ENCODE assay signal across 8 mouse cellular contexts in genomic region chr6:97221205-97222025, GRCm38 (mm10). TPM values are rescaled to one million over a fixed set of nuclear protein-coding genes. Genes with fewer than 3 reads are reported as not detected.
DNase-seq lines count a peak whose midpoint lies in the region; ATAC-seq and TF ChIP-seq lines count a peak whose summit lies in the region.

No protein-coding gene starts in this region.

- no peaks in the 10 kb centered on the region for H3K9me3 ChIP-seq in liver, embryonic 12.5 days (replicated peaks)
- no peaks in the 10 kb centered on the region for H3K9me3 ChIP-seq in embryonic facial prominence, embryonic 12.5 days
- H3K9me3 ChIP-seq in kidney, embryonic 14.5 days (ENCODE audit: control insufficient read depth, low read length): no peaks in the 10 kb centered on the region

- ATAC-seq in liver, embryonic 12.5 days: no peak
- ATAC-seq in embryonic facial prominence, embryonic 12.5 days (ENCODE audit: insufficient number of reproducible peaks, insufficient read depth, low FRiP score, low TSS enrichment): no peak
- no peak for ATAC-seq in kidney, embryonic 14.5 days (ENCODE audit: low FRiP score, low TSS enrichment)

- H3K27me3 ChIP-seq in liver, embryonic 12.5 days (replicated peaks): no peaks in the 10 kb centered on the region
- H3K27me3 ChIP-seq in embryonic facial prominence, embryonic 12.5 days: no peaks in the 10 kb centered on the region
- no peaks in the 10 kb centered on the region for H3K27me3 ChIP-seq in kidney, embryonic 14.5 days (ENCODE audit: control insufficient read depth, insufficient read depth, low read length)

- WGBS in liver, embryonic 12.5 days (ENCODE audit: insufficient replicate concordance): 47% methylated on average over 15 of the region's 15 CpGs
- 65% methylated on average over 15 of the region's 15 CpGs for WGBS in embryonic facial prominence, embryonic 12.5 days
- 71% methylated on average over 15 of the region's 15 CpGs for WGBS in kidney, embryonic 14.5 days

- H3K9ac ChIP-seq in liver, embryonic 12.5 days: no peak overlapping the region
- H3K9ac ChIP-seq in embryonic facial prominence, embryonic 12.5 days: 0 out of 2 replicates have a peak overlapping the region, but pooled peaks have one; percentile 7
- no peak overlapping the region for H3K9ac ChIP-seq in kidney, embryonic 14.5 days (ENCODE audit: low read depth, low read length)

- no peak for DNase-seq in liver
- DNase-seq in left cerebral cortex, adult 2 months (ENCODE audit: extremely low spot score in 1 of 2, low spot score in 2 of 2): peak; percentile 48 to 68
- peak; percentile 61 to 83 for DNase-seq in right cerebral cortex, postnatal 36 days (ENCODE audit: low spot score in 2 of 2)
- DNase-seq in urinary bladder, postnatal 36 days (ENCODE audit: low spot score in 2 of 2): no peak
- DNase-seq in lung, adult 18-20 months: no peak

- H3K4me1 ChIP-seq in liver, embryonic 12.5 days: peaks cover 57% of the 10 kb centered on the region
- H3K4me1 ChIP-seq in embryonic facial prominence, embryonic 12.5 days: peaks cover 22% of the 10 kb centered on the region; the same call in 1 of the 2 replicates
- H3K4me1 ChIP-seq in kidney, embryonic 14.5 days (ENCODE audit: control insufficient read depth, insufficient read depth, low read length): no peaks in the 10 kb centered on the region

- H3K4me3 ChIP-seq in liver, embryonic 12.5 days: no peak overlapping the region
- H3K4me3 ChIP-seq in embryonic facial prominence, embryonic 12.5 days: no peak overlapping the region
- no peak overlapping the region for H3K4me3 ChIP-seq in left cerebral cortex, adult 2 months
- no peak overlapping the region for H3K4me3 ChIP-seq in kidney, embryonic 14.5 days (ENCODE audit: low read length)

- no peak overlapping the region; the same call in 1 of the 2 replicates for H3K27ac ChIP-seq in liver, embryonic 12.5 days
- peak overlapping the region; percentile 54 for H3K27ac ChIP-seq in embryonic facial prominence, embryonic 12.5 days
- peak overlapping the region; percentile 68 for H3K27ac ChIP-seq in left cerebral cortex, adult 2 months
- no peak overlapping the region for H3K27ac ChIP-seq in kidney, embryonic 14.5 days (ENCODE audit: low read depth, low read length)

- intact Hi-C loops in left cerebral cortex, adult 2 months (cut with DNase I): no loop called here

- peaks cover 14% of the 10 kb centered on the region for H3K36me3 ChIP-seq in liver, embryonic 12.5 days
- no peaks in the 10 kb centered on the region for H3K36me3 ChIP-seq in embryonic facial prominence, embryonic 12.5 days
- no peaks in the 10 kb centered on the region for H3K36me3 ChIP-seq in kidney, embryonic 14.5 days (ENCODE audit: control insufficient read depth, insufficient read depth, low read length)

- no peak for TF ChIP-seq CTCF in left cerebral cortex, adult 2 months (IDR thresholded peaks at IDR 0.05)

- H3K4me2 ChIP-seq in liver, embryonic 12.5 days: peak overlapping the region; percentile 44; the same call in 1 of the 2 replicates
- H3K4me2 ChIP-seq in embryonic facial prominence, embryonic 12.5 days (replicated peaks): no peak overlapping the region
- H3K4me2 ChIP-seq in kidney, embryonic 14.5 days (replicated peaks; ENCODE audit: low read depth, low read length): no peak overlapping the region

RNA-seq across cellular contexts. Expression of gene Arl6ip5, which starts 10.9 kb away (rescaled TPM):
- 35.3 and 36.6 TPM in 2 replicates for polyA plus RNA-seq in liver, embryonic 12.5 days (2016; fragmentation: Nextera tagmentation; extraction: Ambion mirVana)
- 56.4 and 57.2 TPM in 2 replicates for polyA plus RNA-seq in embryonic facial prominence, embryonic 12.5 days (2016; fragmentation: Nextera tagmentation; extraction: Ambion mirVana)
- 100 to 1,000 TPM; 195 to 205 TPM for total RNA-seq in left cerebral cortex, adult 2 months (2021)
- 25.9 and 62.3 TPM in 2 replicates for polyA plus RNA-seq in kidney, embryonic 14.5 days (2014; fragmentation: Nextera tagmentation; extraction: Ambion mirVana)

RNA-seq across cellular contexts. Expression of gene Uba3, which starts 16.0 kb away (rescaled TPM):
- 39.9 and 40.7 TPM in 2 replicates for polyA plus RNA-seq in liver, embryonic 12.5 days (2016; fragmentation: Nextera tagmentation; extraction: Ambion mirVana)
- polyA plus RNA-seq in embryonic facial prominence, embryonic 12.5 days (2016; fragmentation: Nextera tagmentation; extraction: Ambion mirVana): 97.0 and 97.8 TPM in 2 replicates
- total RNA-seq in left cerebral cortex, adult 2 months (2021): 10 to 100 TPM; 77.3 to 79.0 TPM
- polyA plus RNA-seq in kidney, embryonic 14.5 days (2014; fragmentation: Nextera tagmentation; extraction: Ambion mirVana): 86.5 and 89.9 TPM in 2 replicates

RNA-seq across cellular contexts. Expression of gene Lmod3, which starts 31.1 kb away (rescaled TPM):
- polyA plus RNA-seq in liver, embryonic 12.5 days (2016; fragmentation: Nextera tagmentation; extraction: Ambion mirVana): 0.05 and 0.10 TPM in 2 replicates
- polyA plus RNA-seq in embryonic facial prominence, embryonic 12.5 days (2016; fragmentation: Nextera tagmentation; extraction: Ambion mirVana): 2.4 and 3.7 TPM in 2 replicates
- total RNA-seq in left cerebral cortex, adult 2 months (2021): not detected
- 0.09 TPM in 1 of 2 replicates, not detected in the other for polyA plus RNA-seq in kidney, embryonic 14.5 days (2014; fragmentation: Nextera tagmentation; extraction: Ambion mirVana)

RNA-seq across cellular contexts. Expression of gene Tmf1, which starts 42.5 kb away (rescaled TPM):
- 19.6 and 19.9 TPM in 2 replicates for polyA plus RNA-seq in liver, embryonic 12.5 days (2016; fragmentation: Nextera tagmentation; extraction: Ambion mirVana)
- 35.7 TPM in 2 replicates for polyA plus RNA-seq in embryonic facial prominence, embryonic 12.5 days (2016; fragmentation: Nextera tagmentation; extraction: Ambion mirVana)
- 10 to 100 TPM; 51.9 to 52.9 TPM for total RNA-seq in left cerebral cortex, adult 2 months (2021)
- polyA plus RNA-seq in kidney, embryonic 14.5 days (2014; fragmentation: Nextera tagmentation; extraction: Ambion mirVana): 33.6 and 36.7 TPM in 2 replicates

Comparison
In these comparisons a context has a peak if more than half of its experiments do, and no peak if none do; other contexts are left out.
1. H3K27ac ChIP-seq: peak in embryonic facial prominence, embryonic 12.5 days (single experiment) and left cerebral cortex, adult 2 months (single experiment); none in liver, embryonic 12.5 days (single experiment) and kidney, embryonic 14.5 days (single experiment).
2. DNase-seq: peak in left cerebral cortex, adult 2 months (2 of 2) and right cerebral cortex, postnatal 36 days (2 of 2); none in liver (single experiment), urinary bladder, postnatal 36 days (0 of 2) and lung, adult 18-20 months (0 of 2).